Mouse (Mus musculus) small intestine, adult 2 months (tissue): ENCODE measurements around the gene Gsap. TPM values are rescaled to one million over a fixed set of nuclear protein-coding genes. Genes with fewer than 3 reads are reported as not detected.

ENCODE experiments used
- H3K27ac ChIP-seq: fragments of 200-500 bp; 2 replicates; pipeline ENCODE4 v1.5.1; 2012; ENCODE audit warnings: low read depth, low read length, control low read depth, inconsistent platforms; ENCODE audit not compliant: insufficient read depth
- H3K27me3 ChIP-seq: fragments of 200-500 bp; 2 replicates; pipeline ENCODE4 v1.6.1; 2012; ENCODE audit warnings: mild to moderate bottlenecking, moderate library complexity, low read length, inconsistent platforms; ENCODE audit not compliant: control insufficient read depth, insufficient read depth
- H3K36me3 ChIP-seq: fragments of 200-500 bp; 2 replicates; pipeline ENCODE4 v1.6.1; 2012; ENCODE audit warnings: mild to moderate bottlenecking, low read length, control low read depth, inconsistent platforms; ENCODE audit not compliant: control insufficient read depth, insufficient read depth
- H3K4me1 ChIP-seq: fragments of 200-500 bp; 2 replicates; pipeline ENCODE4 v1.6.1; 2012; ENCODE audit warnings: low read length, inconsistent platforms, mixed read lengths; ENCODE audit not compliant: control insufficient read depth, insufficient read depth, insufficient read length
- H3K4me3 ChIP-seq: fragments of 200-500 bp; 2 replicates; pipeline ENCODE4 v1.5.1; 2012; ENCODE audit warnings: low read depth, mild to moderate bottlenecking, control low read depth, inconsistent platforms, low read length, moderate library complexity
- CTCF ChIP-seq: fragments of 200-500 bp; IDR thresholded peaks from 2 replicates; pipeline ENCODE4 v1.5.1; 2012; ENCODE audit warnings: low read depth, mild to moderate bottlenecking, control low read depth, inconsistent platforms, low read length, moderate library complexity, mixed read lengths; ENCODE audit not compliant: insufficient replicate concordance, insufficient read length; ENCODE audit errors: extremely low read depth
- POLR2A ChIP-seq: fragments of 200-500 bp; IDR thresholded peaks from 2 replicates; pipeline ENCODE4 v1.6.1; 2012; ENCODE audit warnings: low read depth, mild to moderate bottlenecking, control low read depth, inconsistent platforms, low read length, moderate library complexity
- WGBS: fragments of 180-500 bp; shearing (Covaris S2); methylation state at CpG from one replicate; pipeline ENCODE4 v1.1.7; 2018; 5-methylcytosine and 5-hydroxymethylcytosine counted together
- polyA plus RNA-seq: library from polyadenylated mRNA; depleted of rRNA; stranded (reverse); fragments of >200 nt; gene quantifications from 2 replicates; pipeline ENCODE4 v1.2.3, GENCODE M21; 2012

Gene Gsap
- polyA plus RNA-seq, 1 experiment: 0.68 TPM

DNA sequence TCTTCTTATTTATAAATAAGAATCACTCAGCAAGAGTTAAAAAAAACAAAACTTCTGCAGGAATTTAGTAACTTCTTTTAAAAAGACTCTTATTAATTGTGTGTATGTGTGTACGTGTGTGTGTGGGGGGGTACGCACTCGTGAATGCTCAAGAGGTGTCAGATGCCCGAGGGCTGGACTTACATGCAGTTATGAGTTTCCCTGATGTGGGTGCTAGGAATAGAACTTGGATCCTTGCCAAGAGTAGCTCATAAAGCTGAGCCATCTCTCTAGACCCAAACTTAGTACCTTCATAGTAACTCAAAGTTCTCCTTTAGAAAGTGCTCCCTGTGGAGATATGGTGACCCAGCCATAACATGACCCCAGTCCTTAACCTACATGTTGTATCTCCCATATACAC, 20.0 kb downstream of the Gsap start:
- H3K27ac ChIP-seq: no peak overlapping the region
- H3K4me3 ChIP-seq: no peak overlapping the region
- H3K27me3 ChIP-seq: no peaks in the 10 kb centered on the region
- no peak for TF ChIP-seq POLR2A
- no peak for TF ChIP-seq CTCF
- H3K4me1 ChIP-seq: no peaks in the 10 kb centered on the region
- WGBS: 57% methylated on average over 4 of the region's 4 CpGs
- H3K36me3 ChIP-seq: 0 out of 2 replicates have a peak, but pooled peaks cover 2% of the 10 kb centered on the region

- WGBS: 97% methylated on average over 1 of the region's 1 CpGs
- TF ChIP-seq CTCF (no peak), POLR2A (no peak)
- Histone ChIP-seq H3K27me3 (no peaks in the 10 kb centered on the region), H3K4me3 (no peak overlapping the region), H3K36me3 (0 out of 2 replicates have a peak, but pooled peaks cover 2% of the 10 kb centered on the region), H3K4me1 (no peaks in the 10 kb centered on the region), H3K27ac (no peak overlapping the region)
Observed at GRCm38 (mm10) chr5:21211406-21211805, 25.4 kb downstream of the Gsap start.

DNA sequence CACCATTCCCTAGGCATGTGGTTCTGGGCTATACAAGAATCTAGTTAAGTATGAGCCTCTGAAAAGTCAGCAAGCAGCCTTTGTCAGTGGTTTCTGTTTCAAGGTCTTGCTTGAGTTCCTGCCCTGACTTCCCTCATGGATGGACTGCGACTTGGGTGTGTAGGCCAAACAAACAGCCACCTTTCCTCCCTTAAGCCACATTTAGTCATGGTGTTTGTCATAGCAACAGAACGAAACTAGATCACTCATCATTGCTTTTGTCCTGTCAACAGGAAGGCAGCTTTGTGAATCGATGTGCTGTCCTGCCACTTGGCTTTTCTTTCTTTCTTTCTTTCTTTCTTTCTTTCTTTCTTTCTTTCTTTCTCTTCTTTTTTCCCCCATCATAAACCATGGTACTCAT, 26.9 kb downstream of the Gsap start:
- Histone ChIP-seq H3K4me3 (no peak overlapping the region), H3K36me3 (0 out of 2 replicates have a peak, but pooled peaks cover 2% of the 10 kb centered on the region), H3K27me3 (no peaks in the 10 kb centered on the region), H3K4me1 (no peaks in the 10 kb centered on the region), H3K27ac (no peak overlapping the region)
- WGBS: 77% methylated on average over 3 of the region's 3 CpGs
- TF ChIP-seq POLR2A: no peak
- no peak for TF ChIP-seq CTCF

DNA sequence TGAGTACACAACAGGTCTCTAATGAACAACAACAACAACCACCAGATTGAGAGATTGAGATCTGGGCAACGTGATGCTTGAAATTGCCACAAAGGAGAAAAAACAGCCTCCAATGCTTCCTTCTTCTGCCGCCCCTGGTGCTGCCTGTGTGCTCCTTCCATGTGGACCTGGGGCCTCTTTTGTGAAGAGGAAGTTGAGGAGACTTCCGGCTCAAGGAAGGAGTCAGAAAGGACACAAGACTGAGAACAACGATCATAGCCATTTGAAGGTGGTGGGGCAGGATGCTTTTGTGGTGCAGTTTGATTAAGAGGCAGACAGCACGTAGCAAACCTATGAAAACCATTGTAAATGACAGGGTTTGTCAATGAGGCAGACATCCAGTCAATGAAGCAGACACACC, 27.7 kb downstream of the Gsap start:
- H3K4me1 ChIP-seq: no peaks in the 10 kb centered on the region
- WGBS: 71% methylated on average over 5 of the region's 5 CpGs

GRCm38 (mm10) chr5:21217453-21218294, 31.6 kb downstream of the Gsap start:
- H3K27me3 ChIP-seq: no peaks in the 10 kb centered on the region
- WGBS: 27% methylated on average over 14 of the region's 14 CpGs

More for the DNA sequence above, 27.7 kb downstream of the Gsap start:
- Histone ChIP-seq H3K27me3 (no peaks in the 10 kb centered on the region), H3K27ac (no peak overlapping the region), H3K4me3 (no peak overlapping the region), H3K36me3 (no peaks in the 10 kb centered on the region)
- TF ChIP-seq CTCF: no peak
- no peak for TF ChIP-seq POLR2A

DNA sequence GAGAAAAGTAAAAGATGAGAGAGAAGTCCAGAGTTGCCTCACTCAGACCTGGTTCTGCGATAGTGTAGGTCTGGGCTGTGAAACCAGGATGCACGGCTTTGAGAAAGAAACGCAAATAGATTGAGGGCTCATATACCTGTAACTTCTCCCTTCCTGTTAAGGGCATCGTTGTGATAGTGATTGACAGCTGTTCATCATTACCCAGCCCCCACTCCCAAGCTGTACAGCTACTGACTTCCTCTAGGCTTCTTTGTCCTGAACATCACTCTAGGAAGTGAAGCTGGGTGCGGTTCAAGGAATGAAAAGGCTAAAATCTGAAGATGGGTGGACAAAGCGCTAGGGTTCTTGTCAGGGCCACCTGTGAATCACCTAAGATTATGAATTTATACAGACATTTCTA, 46.8 kb downstream of the Gsap start:
- Histone ChIP-seq H3K4me1 (no peaks in the 10 kb centered on the region), H3K27ac (no peak overlapping the region), H3K27me3 (no peaks in the 10 kb centered on the region), H3K4me3 (no peak overlapping the region), H3K36me3 (no peaks in the 10 kb centered on the region)
- no peak for TF ChIP-seq POLR2A
- no peak for TF ChIP-seq CTCF
- WGBS: 80% methylated on average over 6 of the region's 6 CpGs

More at GRCm38 (mm10) chr5:21217453-21218294, 31.6 kb downstream of the Gsap start:
- Histone ChIP-seq H3K27ac (no peak overlapping the region), H3K36me3 (no peaks in the 10 kb centered on the region), H3K4me1 (no peaks in the 10 kb centered on the region), H3K4me3 (no peak overlapping the region)
- no peak for TF ChIP-seq CTCF
- no peak for TF ChIP-seq POLR2A

DNA sequence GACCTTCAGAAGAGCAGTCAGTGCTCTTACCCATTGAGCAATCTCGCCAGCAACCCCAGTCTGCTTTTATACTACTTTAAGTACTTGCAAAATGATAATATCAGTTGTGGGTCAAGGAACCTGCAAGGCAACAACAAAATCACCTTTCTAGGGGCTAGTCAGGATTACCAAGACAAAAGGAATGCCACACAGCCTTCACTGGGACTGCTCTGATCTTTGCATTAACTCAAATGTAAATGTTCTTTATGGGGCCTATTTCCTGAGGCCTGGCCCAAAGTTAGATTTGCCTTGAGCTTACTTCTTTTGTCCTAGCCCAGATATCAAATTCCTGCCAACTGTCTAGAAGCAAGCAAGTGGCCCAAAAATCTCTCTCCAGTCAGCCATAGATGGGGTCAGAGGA, 58.5 kb downstream of the Gsap start:
- H3K4me3 ChIP-seq: no peak overlapping the region
- no peak for TF ChIP-seq POLR2A
- TF ChIP-seq CTCF: no peak
- H3K27ac ChIP-seq: no peak overlapping the region
- H3K4me1 ChIP-seq: no peaks in the 10 kb centered on the region
- no peaks in the 10 kb centered on the region for H3K36me3 ChIP-seq
- 84% methylated on average over 1 of the region's 1 CpGs for WGBS
- H3K27me3 ChIP-seq: no peaks in the 10 kb centered on the region
